Mouse (Mus musculus): Measurements from ENCODE around the gene Pten.

Pten gene

DNA sequence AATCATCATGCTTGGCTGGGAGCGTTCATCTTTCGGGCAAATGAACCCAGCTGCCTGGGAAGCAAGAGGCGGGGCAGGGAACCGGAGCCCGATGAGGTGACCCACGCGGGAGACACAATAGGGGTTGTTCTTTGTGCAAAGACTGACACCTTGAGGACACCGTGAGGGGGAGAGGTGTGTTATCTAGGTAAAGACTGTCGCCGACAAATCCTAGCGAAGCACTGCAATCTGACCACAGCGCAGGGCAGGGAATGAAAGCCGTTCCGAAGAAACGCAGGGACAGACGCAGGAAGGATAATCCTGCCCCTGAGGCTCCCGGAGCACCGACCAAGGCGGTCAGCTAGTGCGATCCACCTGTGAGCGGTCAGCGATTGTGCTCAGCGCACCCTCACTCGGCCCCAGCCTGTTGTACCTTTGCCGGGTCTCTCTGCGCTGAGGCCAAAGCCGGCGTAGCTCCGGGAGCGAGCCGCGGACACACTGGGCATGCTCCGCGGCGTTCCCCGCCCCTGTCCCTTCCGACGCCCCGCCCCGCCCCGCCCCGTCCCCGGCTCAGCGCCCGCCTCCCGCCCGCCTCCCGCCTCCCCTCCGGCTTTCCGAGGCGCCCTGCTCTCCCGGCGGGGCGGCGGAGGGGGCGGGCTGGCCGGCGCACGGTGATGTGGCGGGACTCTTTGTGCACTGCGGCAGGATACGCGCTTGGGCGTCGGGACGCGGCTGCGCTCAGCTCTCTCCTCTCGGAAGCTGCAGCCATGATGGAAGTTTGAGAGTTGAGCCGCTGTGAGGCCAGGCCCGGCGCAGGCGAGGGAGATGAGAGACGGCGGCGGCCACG is at the start of gene Pten:
TSS of gene Pten (plus strand) at position 598 of the 826 bp plus-strand sequence.
- Histone ChIP-seq H3K4me3 (replicated peaks; ENCODE audit: low read length) (peak within 1 kb of the TSS; percentile 93), H3K4me1 (replicated peaks; ENCODE audit: low read depth, low read length) (peaks cover 46% of the 10 kb centered on the region), H3K27me3 (ENCODE audit: insufficient read depth, low read length) (no peaks in the 10 kb centered on the region), H3K36me3 (ENCODE audit: insufficient read depth, low read length) (peaks cover 16% of the 10 kb centered on the region), H3K9me3 (ENCODE audit: low read length) (no peaks in the 10 kb centered on the region)
- TF ChIP-seq CTCF (conservative IDR thresholded peaks at IDR 0.05; ENCODE audit: low read length) = no peak
- no peak for TF ChIP-seq NANOG (IDR thresholded peaks at IDR 0.05; ENCODE audit: borderline replicate concordance, low read length)
- no peak for TF ChIP-seq POU5F1 (IDR thresholded peaks at IDR 0.05; ENCODE audit: borderline replicate concordance, low read length)

DNA sequence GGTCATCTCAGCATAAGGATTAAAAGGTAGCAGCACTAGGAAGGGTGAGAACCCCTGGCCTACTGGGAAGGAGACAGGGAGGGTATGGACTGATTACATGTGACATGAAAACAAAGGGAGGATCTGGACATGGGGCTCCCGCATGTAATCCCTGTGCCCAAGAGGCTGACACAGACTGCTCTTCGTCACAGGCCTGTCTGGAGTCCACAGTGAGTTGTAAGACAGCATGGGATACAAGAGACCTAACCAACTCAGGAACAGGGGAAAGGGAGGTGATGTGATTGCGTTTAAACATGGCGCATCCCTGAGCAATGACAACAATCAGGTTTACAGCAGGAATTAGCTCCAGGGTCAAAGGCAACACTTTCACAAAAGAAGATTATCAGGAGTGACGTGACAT is 48.3 kb upstream of the Pten start:
- Histone ChIP-seq H3K4me1 (replicated peaks; ENCODE audit: low read depth, low read length) (peaks cover 48% of the 10 kb centered on the region), H3K36me3 (ENCODE audit: insufficient read depth, low read length) (peaks cover 47% of the 10 kb centered on the region), H3K4me3 (replicated peaks; ENCODE audit: low read length) (no peak overlapping the region), H3K9me3 (ENCODE audit: low read length) (no peaks in the 10 kb centered on the region), H3K27me3 (ENCODE audit: insufficient read depth, low read length) (no peaks in the 10 kb centered on the region)
- TF ChIP-seq POU5F1 (IDR thresholded peaks at IDR 0.05; ENCODE audit: borderline replicate concordance, low read length) (no peak), CTCF (conservative IDR thresholded peaks at IDR 0.05; ENCODE audit: low read length) (no peak), NANOG (IDR thresholded peaks at IDR 0.05; ENCODE audit: borderline replicate concordance, low read length) (no peak)

DNA sequence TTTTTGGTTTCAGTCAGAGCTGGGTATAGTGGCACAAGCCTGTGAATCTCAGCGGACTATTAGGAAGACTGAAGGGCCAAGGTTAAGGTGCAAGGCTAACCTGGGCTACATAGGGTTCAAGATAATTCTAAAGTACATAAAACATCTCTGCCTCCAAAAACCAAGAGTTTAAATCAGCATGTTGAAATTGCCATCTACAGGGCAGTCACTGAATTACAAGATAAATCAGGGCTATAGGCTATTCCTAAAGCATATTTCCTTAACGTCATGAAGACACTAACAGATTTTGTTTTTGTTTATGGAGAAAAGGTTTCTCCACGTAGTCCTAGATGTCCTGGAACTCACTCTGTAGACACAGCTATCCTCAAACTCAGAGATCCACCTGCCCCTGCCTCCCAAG is 47.0 kb upstream of the Pten start:
- Histone ChIP-seq H3K9me3 (ENCODE audit: low read length) (no peaks in the 10 kb centered on the region), H3K27me3 (ENCODE audit: insufficient read depth, low read length) (no peaks in the 10 kb centered on the region), H3K4me3 (replicated peaks; ENCODE audit: low read length) (no peak overlapping the region), H3K4me1 (replicated peaks; ENCODE audit: low read depth, low read length) (peaks cover 45% of the 10 kb centered on the region), H3K36me3 (ENCODE audit: insufficient read depth, low read length) (peaks cover 34% of the 10 kb centered on the region)
- TF ChIP-seq NANOG (IDR thresholded peaks at IDR 0.05; ENCODE audit: borderline replicate concordance, low read length) = no peak
- peak; percentile 67 for TF ChIP-seq CTCF (conservative IDR thresholded peaks at IDR 0.05; ENCODE audit: low read length)
- TF ChIP-seq POU5F1 (IDR thresholded peaks at IDR 0.05; ENCODE audit: borderline replicate concordance, low read length) = no peak

DNA sequence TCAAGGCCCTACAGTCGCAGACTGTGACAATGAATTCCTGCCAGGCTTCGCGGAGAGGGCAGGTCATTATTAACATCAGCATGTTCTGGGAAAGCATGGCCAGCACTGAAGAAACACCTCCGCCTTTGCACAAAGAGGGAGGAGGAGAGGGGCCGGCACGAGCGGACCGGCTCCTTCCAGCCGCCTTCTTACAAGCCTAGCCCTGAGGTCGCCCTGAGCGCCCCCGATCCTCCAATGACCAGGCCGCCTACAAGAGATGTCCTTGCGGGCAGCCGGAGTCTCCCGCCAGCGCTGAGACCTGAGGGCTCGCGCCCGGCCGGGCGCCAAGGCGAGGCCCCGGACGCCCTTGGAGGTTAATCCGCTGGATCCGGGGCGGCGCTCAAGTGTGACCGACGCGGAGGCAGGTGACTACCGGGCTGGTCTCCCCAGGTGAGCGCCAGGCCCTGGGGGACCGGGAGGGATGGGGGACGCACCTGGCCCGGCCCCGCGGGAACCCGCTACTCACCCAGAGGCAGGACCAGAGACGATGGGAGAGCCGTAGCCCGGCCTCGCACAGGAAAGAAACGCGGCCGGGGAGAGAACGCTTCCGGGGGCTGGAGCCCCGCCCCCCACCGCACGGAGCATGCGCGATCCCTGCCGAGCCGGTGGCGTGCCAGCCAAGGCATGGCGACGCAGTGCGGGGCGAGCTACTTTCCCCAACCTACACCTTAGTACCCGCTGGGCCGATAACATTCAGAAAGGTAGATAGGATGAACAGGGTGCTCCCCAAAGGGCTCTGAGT is 45.3 kb upstream of the Pten start:
- Histone ChIP-seq H3K9me3 (ENCODE audit: low read length) (no peaks in the 10 kb centered on the region), H3K27me3 (ENCODE audit: insufficient read depth, low read length) (no peaks in the 10 kb centered on the region), H3K4me1 (replicated peaks; ENCODE audit: low read depth, low read length) (peaks cover 45% of the 10 kb centered on the region), H3K4me3 (replicated peaks; ENCODE audit: low read length) (peak overlapping the region; percentile 93), H3K36me3 (ENCODE audit: insufficient read depth, low read length) (peaks cover 17% of the 10 kb centered on the region)
- TF ChIP-seq POU5F1 (IDR thresholded peaks at IDR 0.05; ENCODE audit: borderline replicate concordance, low read length) = no peak
- TF ChIP-seq CTCF (conservative IDR thresholded peaks at IDR 0.05; ENCODE audit: low read length) = no peak
- TF ChIP-seq NANOG (IDR thresholded peaks at IDR 0.05; ENCODE audit: borderline replicate concordance, low read length) = no peak

GRCm38 (mm10) chr19:32712588-32713042 is 44.7 kb upstream of the Pten start:
- no peaks in the 10 kb centered on the region for H3K27me3 ChIP-seq (ENCODE audit: insufficient read depth, low read length)
- TF ChIP-seq POU5F1 (IDR thresholded peaks at IDR 0.05; ENCODE audit: borderline replicate concordance, low read length) = no peak
- no peak for TF ChIP-seq CTCF (conservative IDR thresholded peaks at IDR 0.05; ENCODE audit: low read length)
- no peak for TF ChIP-seq NANOG (IDR thresholded peaks at IDR 0.05; ENCODE audit: borderline replicate concordance, low read length)
- H3K9me3 ChIP-seq (ENCODE audit: low read length) = no peaks in the 10 kb centered on the region
- peaks cover 45% of the 10 kb centered on the region for H3K4me1 ChIP-seq (replicated peaks; ENCODE audit: low read depth, low read length)
- peak overlapping the region; percentile 93 for H3K4me3 ChIP-seq (replicated peaks; ENCODE audit: low read length)
- H3K36me3 ChIP-seq (ENCODE audit: insufficient read depth, low read length) = peaks cover 15% of the 10 kb centered on the region; the same call in 1 of the 2 replicates

GRCm38 (mm10) chr19:32713471-32713870 is 43.8 kb upstream of the Pten start:
- Histone ChIP-seq H3K27me3 (ENCODE audit: insufficient read depth, low read length) (no peaks in the 10 kb centered on the region), H3K9me3 (ENCODE audit: low read length) (no peaks in the 10 kb centered on the region), H3K4me3 (replicated peaks; ENCODE audit: low read length) (no peak overlapping the region), H3K4me1 (replicated peaks; ENCODE audit: low read depth, low read length) (peaks cover 41% of the 10 kb centered on the region), H3K36me3 (ENCODE audit: insufficient read depth, low read length) (peaks cover 15% of the 10 kb centered on the region; the same call in 1 of the 2 replicates)
- TF ChIP-seq NANOG (IDR thresholded peaks at IDR 0.05; ENCODE audit: borderline replicate concordance, low read length) (no peak), CTCF (conservative IDR thresholded peaks at IDR 0.05; ENCODE audit: low read length) (no peak), POU5F1 (IDR thresholded peaks at IDR 0.05; ENCODE audit: borderline replicate concordance, low read length) (no peak)

DNA sequence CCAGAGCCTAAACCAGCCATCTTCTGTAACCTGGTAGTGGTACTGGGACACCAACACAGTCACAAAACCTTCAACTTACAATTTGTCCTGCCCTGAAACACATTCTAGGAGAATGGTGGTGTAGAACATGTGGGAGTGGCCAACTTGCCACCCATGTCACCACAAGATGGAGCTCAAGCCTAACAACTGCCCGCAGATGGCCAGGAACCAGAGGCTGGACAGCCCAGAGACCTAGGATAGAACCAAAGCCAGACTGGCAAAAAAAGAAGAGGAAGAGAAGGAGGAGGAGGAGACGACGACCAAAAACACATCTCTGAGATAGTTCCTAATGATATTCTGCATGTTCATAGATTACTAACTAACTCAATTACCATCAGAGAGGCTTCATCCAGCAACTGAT is 42.1 kb upstream of the Pten start:
- Histone ChIP-seq H3K36me3 (ENCODE audit: insufficient read depth, low read length) (0 out of 2 replicates have a peak, but pooled peaks cover under 1% of the 10 kb centered on the region), H3K27me3 (ENCODE audit: insufficient read depth, low read length) (no peaks in the 10 kb centered on the region), H3K9me3 (ENCODE audit: low read length) (no peaks in the 10 kb centered on the region), H3K4me3 (replicated peaks; ENCODE audit: low read length) (no peak overlapping the region), H3K4me1 (replicated peaks; ENCODE audit: low read depth, low read length) (peaks cover 25% of the 10 kb centered on the region)
- TF ChIP-seq NANOG (IDR thresholded peaks at IDR 0.05; ENCODE audit: borderline replicate concordance, low read length) (no peak), CTCF (conservative IDR thresholded peaks at IDR 0.05; ENCODE audit: low read length) (peak; percentile 44; the same call in 1 of the 2 replicates), POU5F1 (IDR thresholded peaks at IDR 0.05; ENCODE audit: borderline replicate concordance, low read length) (no peak)

- no peaks in the 10 kb centered on the region for H3K27me3 ChIP-seq (ENCODE audit: insufficient read depth, low read length)
- H3K9me3 ChIP-seq (ENCODE audit: low read length) = no peaks in the 10 kb centered on the region
- no peak overlapping the region for H3K4me3 ChIP-seq (replicated peaks; ENCODE audit: low read length)
- no peaks in the 10 kb centered on the region for H3K36me3 ChIP-seq (ENCODE audit: insufficient read depth, low read length)
- TF ChIP-seq CTCF (conservative IDR thresholded peaks at IDR 0.05; ENCODE audit: low read length) (no peak), NANOG (IDR thresholded peaks at IDR 0.05; ENCODE audit: borderline replicate concordance, low read length) (no peak), POU5F1 (IDR thresholded peaks at IDR 0.05; ENCODE audit: borderline replicate concordance, low read length) (no peak)
- H3K4me1 ChIP-seq (replicated peaks; ENCODE audit: low read depth, low read length) = peaks cover 22% of the 10 kb centered on the region
Observed at GRCm38 (mm10) chr19:32715681-32716080, 41.6 kb upstream of the Pten start.

Measured in E14TG2a.4 (cell line).